Mouse (Mus musculus): ENCODE measurements at regions not wholly inside any gene's neighbourhood (a gene's known extent, or its start where the extent isn't known, plus 50 kb on each side); places are given as distances from the start of the nearest gene placed in this dataset.

GRCm38 (mm10) chr14:47799564-47799963, 151.3 kb downstream of the Ktn1 start:
- TF ChIP-seq CTCF (IDR thresholded peaks at IDR 0.05; ENCODE audit: extremely low read depth, insufficient read depth, insufficient read length, insufficient replicate concordance) (no peak), POLR2A (IDR thresholded peaks at IDR 0.05; ENCODE audit: low read depth, low read length) (no peak)

All from spleen, adult 2 months (tissue).